Mouse (Mus musculus) brain, adult 2 months (tissue): Measurements from ENCODE around the gene Gm43638.
"Not testable (repeated sequence)": the region's sequence is repeated elsewhere in the genome, so short reads cannot be mapped to it uniquely, and the experiment has no call there.

ENCODE experiments used
- DNase-seq: peaks from one replicate; pipeline ENCODE4 v3.0.0; 2011; ENCODE audit warnings: low read depth, low spot score

The Gm43638 gene

DNA sequence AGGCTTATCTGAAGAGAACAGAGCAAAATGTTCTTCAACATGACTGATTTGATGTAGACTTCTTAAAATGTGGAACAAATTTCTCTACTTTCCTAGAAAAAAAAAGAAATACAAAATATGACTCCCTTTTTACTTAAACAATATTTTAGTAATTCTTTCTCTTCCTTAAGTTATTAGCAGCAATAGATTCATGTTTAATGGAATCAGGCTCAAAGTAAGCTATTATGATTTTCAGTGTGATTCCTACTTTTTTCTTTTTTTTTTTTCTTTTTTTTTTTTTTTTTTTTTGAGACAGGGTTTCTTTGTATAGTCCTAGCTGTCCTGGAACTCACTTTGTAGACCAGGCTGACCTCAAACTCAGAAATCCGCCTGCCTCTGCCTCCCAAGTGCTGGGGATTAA lies at the start of gene Gm43638:
Gene Gm43638 (minus strand): TSS at position 101 of the 400 bp plus-strand sequence.
- not testable (repeated sequence) for DNase-seq

DNA sequence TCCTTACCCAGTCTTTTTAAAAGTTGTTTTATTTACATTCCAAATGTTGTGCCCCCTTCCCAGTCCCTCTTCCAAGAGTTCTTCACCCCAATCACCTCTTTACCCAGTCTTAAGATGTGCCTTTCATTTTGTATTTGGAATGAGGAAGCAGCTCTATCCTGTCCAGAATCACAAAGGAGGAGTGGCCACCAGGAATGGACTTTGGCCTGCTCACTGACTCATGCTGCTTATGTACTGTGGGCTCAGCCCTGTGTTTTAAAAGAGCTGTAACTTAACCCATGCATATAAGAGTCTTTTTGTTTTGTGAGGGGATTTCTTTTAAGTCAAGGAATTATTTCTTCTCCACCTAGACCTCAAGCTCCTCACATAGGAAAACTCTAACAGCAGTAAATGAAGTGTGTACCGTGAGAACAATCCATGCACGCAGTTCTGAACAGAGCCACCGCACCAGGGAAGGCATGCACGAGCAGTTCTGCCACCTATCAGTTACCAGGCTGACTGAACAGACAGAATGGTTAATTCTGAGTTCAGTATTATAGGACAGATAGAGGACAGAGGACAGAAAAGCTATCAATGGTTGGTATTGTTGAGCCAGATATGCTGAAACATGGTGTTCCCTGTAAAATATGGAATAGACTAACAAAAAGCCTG lies 49.5 kb upstream of the Gm43638 start:
- DNase-seq: no peak

DNA sequence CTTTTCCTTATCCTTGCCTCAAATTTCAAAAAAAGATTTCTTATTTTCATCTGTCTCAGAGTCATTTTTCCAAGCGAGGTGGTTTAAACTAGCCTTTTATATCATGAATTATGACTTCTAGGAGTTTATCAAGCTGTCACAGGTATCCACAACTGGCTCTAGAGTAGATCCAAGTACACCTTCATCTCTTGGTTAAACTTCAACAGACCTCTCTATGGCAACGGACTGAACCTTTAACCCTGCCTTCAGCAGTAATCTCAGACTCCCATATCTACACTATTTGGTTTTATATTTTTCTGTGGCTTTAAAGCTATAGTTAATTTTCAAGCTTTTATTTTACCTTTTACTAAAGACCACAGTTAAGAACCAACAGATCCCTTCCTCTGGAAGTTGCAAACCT lies 45.7 kb upstream of the Gm43638 start:
- no peak for DNase-seq

DNA sequence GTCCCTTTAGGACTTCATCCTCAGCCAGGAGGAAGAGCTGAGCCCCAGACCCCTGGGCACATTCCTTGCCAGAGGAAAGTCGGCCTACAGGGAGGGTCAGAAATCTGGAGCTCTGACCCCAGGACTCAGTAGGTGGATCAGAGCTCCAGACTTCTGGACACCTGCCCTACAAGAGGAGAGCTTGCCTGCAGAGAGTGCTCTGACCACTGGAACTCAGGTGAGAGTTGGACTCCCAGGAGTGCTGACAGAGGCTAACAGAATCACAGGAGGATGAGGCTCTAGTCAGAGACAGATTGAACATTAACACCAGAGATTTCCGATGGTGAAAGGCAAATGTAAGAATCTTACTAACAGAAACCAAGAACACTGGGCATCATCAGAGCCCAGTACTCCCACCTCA lies 37.0 kb upstream of the Gm43638 start:
- not testable (repeated sequence) for DNase-seq

DNA sequence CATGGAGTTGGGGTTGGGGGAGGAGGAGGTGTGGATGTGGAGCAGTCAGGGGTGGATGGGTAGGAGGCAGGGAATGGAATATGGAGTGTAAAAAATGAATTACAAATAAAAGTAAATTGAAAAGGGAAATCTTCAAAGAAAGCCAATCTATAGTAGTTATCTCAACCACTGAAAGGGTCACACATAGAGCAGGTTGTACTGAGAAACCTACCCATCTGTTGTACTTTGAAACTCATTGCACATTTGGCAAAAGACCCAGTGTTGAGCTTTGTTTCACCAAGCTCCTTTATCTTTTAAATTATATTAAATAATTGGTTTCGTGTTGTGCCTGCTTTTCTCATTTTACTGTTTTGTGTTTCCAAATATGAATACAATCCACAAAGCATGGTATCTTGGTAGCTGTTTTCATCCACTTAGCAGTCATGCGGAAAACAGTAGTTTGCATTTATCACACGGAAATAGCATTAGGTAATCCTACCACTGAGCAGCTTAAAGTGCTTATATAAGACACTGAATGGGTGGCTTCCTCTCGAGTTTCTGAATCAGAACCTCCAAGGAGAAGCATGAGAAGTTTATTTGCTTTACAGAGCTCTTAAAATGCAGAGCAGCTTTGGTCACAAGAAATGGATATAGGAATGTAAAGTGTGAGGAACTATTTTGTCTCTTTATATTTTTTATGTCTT lies 19.3 kb upstream of the Gm43638 start:
- DNase-seq: peak; percentile 19

DNA sequence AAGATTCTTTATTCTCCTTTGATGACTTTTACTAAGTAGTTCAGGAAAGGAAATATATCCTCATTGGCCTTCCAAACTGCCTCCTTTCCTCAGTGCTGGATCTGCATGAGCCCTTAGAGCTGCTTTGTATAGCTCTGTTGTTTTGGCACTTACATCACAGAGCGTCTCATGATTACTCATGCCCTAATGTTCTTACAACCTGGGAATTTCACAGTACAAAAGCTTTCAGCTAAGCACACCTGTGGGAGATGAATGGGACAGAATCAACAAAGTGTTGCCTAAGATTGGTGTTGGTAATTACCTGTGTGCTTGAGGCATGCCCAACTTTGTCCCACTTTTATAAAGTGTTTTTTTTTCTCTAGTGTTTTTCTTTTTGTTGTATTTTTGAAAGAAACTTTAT lies 16.1 kb upstream of the Gm43638 start:
- DNase-seq: peak; percentile 1

DNA sequence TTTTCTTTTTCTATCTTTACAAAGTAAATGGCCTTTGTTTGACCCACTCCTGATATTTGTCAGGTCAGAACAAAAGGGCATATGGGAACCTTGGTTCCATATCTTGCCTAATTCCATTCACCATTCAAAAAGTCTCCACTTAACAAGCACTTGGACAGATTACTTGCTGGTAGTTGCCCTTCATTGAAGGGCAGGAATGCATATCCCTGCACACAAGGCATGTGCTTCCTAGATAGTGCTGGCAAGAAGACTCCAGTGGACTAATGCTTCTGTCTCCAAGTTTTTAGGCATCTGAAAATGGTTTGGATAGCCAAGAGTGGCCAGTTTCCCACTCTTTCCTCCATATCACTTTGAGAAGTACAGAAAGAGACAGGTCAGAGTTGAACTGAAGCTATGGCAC lies 12.7 kb upstream of the Gm43638 start:
- no peak for DNase-seq

DNA sequence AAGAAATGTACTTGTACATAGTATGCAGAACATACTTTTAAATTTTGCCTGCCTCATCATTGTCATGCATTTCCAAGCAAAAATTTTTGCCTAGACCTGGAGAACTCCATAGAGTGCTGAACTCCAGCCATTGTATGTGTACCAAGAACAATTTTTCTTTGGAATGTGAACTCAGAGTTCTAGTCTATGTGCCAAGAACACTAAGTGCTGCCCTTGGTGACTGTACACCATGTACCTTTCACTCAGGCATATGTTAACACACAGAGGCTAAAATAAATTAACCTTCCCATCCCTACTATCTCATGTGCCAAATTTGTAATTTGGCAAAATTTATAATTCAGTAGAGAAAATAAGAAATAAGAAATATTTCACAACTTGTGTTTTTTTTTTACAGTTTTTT lies 12.3 kb upstream of the Gm43638 start:
- DNase-seq: peak; percentile 1

DNA sequence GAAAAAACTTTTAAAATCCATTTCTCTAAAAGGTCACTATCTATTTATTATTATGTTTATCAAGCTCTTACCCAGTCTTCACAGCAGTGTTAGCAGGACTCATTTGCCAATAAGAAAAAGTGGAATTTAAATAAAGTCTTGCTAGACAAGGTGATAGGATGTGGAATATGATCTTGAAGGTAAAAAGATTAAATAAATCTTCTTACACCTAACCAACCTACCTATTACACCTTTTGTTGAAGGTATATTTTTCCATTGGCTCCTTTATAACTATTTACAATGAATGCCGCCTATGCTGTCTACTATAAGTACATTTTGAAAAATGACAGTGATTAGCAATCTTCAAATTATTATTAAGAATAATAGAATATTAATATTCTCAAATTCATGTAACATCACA lies 4.2 kb upstream of the Gm43638 start, which contains the start of gene Ugt2a1:
Gene Ugt2a1 (minus strand): TSS at position 101 of the 400 bp plus-strand sequence.
- DNase-seq: no peak

DNA sequence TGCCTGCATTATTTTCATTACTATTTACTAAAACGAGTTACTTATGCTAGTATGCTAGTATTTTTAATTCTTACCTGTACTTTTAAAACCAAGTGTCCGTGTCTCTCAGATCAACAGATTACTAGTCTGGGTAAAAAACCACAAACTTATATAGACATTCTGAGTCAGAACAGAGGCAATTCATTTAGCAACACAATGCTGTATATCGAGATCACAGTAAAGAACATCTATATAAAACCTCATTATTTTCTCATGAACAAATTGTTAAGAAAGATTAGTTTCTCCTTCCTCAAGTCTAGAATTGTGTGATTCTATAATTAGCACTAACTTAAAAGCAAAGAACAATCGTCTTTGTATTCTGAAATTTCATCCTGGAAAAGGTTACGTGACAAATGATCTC lies 4.4 kb downstream of the Gm43638 start, which contains the start of gene Ugt2a2:
Gene Ugt2a2 (minus strand): TSS at position 101 of the 400 bp plus-strand sequence.
- no peak for DNase-seq

DNA sequence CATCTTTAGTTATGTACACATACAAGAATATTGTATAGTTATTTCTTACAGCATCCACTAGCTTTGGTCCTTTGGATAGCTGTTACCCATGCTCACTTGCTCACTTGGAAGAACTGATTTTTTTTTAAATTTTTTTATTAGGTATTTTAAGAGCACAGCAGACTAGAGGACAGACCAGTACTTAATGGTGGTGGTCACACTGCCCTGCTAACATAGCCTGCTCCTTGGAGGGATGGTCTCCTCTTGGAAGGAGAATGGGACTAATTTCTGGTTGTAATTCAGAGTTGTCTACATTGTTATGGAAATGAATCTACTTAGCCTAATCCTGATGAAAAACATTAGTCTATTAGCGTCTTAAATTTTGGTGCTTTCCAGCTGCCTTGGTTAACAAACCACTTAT lies 27.8 kb downstream of the Gm43638 start:
- DNase-seq: no peak

DNA sequence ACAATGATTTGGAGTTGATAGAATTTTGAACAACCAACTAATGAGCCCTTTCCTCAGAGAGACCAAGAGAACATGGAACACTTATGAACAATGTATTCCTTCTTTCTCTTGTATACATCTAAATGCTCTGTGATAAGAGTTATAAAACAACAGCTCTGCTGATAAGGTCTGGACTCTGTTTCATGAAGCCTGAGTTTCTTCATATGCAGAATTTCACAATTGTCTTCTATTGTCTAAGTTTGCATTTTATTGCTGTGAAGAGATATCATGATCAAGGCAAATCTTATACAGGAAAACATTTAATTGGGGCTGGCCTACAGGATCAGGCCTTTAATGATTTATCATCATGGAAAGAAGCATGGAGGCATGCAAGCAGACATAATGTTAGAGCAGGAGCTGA lies 28.9 kb downstream of the Gm43638 start:
- no peak for DNase-seq

DNA sequence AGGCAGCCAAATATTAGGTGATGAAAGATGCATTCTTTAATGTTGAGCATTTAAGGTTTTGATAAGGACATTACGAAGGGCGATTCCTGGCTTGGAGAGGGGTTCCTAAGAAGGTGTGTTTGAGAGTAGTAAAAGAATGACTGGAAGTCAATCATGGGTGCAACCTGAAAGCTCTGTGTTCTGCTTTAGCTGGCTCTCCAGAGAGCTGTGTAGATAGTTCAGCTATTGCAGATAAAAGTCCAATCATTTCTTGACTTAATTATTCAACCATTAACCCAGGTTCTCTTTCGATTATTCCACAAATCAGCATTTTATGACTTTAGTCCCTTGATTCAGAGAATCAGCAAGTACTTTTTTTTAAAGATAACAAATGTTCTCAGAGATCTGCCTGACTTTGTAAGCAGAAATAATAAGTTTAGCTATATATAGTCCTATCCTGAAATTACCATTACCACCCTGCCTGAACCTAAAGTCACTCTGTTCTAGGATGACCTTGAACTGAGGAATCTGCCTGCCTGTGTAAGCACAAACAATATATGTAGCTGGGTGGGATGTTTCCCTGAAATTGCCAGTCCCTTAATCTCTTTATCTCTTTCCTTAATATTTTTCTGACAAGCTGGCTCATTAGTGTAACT lies 30.3 kb downstream of the Gm43638 start:
- no peak for DNase-seq

DNA sequence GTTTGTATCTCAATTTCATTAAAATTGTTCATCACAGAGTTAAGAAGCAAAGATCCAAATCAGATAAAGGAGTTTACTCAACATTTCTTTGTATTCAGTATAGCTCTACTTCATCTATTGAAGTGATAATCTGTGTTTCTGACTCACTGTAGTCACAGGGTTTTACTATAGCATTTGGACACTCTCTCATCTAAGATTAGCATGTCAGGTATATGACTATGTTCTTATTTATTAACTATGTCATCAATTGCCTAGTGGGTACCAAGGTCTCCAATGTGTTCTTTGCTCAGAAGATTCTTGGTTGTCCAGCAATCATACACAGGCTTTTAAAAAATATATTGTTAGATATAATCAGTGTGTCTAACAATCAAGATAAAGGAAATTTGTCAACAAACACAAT lies 31.1 kb downstream of the Gm43638 start:
- no peak for DNase-seq

DNA sequence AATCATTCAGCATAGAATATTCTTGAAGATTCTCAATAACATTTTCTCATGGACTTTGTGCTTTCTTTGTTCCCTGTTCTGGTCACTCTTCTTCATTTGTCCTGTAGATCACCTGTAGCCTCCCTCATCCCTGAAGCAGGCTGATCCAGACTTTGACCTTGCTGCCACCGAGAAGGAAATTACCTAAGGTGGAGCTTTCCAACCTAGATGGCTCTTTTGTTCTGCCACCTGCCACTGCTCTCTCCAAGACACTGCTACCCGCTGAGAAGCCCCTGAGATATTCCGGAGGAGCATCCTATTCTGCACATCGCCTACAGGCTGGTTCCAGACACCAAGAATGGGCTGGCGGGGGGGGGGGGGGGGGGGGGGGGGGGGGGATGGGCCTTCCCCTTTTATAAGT lies 34.1 kb downstream of the Gm43638 start:
- peak; percentile 13 for DNase-seq

DNA sequence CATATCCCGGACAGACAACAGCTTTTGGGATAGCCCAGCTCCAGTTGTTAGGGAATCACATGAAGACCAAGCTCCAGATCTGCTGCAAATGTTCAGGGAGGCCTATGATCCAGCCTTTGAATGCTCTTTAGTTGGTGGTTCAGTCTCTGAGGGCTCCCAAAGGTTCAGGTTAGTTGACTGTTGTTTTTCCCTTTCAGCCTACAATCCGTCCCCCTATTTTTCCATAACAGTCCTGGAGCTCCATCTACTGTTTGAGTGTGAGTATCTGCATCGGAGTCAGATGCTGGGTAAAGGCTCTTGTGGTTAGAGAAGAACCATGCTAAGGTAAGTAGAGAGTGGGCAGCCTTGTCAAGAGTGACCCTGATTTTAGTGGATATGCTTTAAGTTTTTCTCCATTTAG lies 50.3 kb downstream of the Gm43638 start:
- DNase-seq: peak; percentile 8

DNA sequence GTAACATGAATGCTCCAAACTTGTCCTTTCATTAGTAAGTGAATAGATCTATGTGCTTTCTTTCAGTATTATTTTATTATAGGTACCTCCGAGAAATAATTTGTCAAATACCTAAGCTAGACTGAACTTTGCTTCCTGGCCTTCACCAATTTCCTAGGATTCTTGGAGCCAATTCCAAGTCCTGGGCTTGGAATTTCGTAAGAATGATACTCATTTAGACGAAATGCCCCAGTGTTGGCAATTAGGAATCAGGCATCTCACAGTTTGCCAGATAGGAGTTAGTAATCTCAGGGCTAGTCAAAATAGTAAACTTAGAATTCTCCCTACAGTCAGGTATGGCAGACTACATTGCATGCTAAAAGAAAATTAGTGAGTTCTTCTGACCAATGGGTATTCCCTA lies 60.9 kb downstream of the Gm43638 start:
- no peak for DNase-seq

DNA sequence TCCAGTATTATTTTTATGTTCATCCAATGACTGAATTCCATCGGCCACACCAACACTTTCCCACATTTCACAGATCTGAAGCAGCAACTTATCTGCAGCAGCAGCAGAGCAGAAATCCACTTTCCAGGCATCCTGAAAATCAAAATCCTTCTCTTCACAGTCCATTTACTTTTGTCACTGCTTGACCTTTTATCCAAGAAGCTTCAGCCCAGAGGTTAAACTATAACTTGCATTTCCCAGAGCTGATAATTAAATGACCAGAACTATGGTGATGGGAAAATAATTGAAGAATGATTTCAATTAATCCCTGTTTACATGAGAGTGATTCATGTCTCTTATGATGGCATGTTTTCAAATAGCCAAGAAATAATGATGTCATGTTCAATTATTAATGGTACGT lies 62.6 kb downstream of the Gm43638 start, which contains the start of gene Ugt2b38:
Gene Ugt2b38 (minus strand): TSS at position 163 of the 400 bp plus-strand sequence.
- DNase-seq: not testable (repeated sequence)
